Mouse (Mus musculus) intestine, postnatal 0 days (tissue): ENCODE data around the gene Gsdma. TPM values are rescaled to one million over a fixed set of nuclear protein-coding genes. Genes with fewer than 3 reads are reported as not detected.
"Not testable (repeated sequence)": the region's sequence is repeated elsewhere in the genome, so short reads cannot be mapped to it uniquely, and the experiment has no call there.

Experiments used
- ATAC-seq: fragments of 200-750 bp; cut with Nextera tagmentation; 2 replicates; pipeline ENCODE4 v1.8.0; 2017; ENCODE audit warnings: mild to moderate bottlenecking, moderate TSS enrichment, moderate library complexity
- H3K27ac ChIP-seq: fragments of 300-500 bp; sonication (generic); 2 replicates; pipeline ENCODE4 v1.5.1; 2014; ENCODE audit warnings: mild to moderate bottlenecking, low read depth, low read length, moderate library complexity
- H3K27me3 ChIP-seq: fragments of 300-500 bp; sonication (generic); replicated peaks from 2 replicates; pipeline ENCODE4 v1.6.1; 2014; ENCODE audit warnings: low read length, mixed read lengths; ENCODE audit not compliant: control insufficient read depth, insufficient read depth
- H3K36me3 ChIP-seq: fragments of 300-500 bp; sonication (generic); 2 replicates; pipeline ENCODE4 v1.6.1; 2014; ENCODE audit warnings: mild to moderate bottlenecking, moderate library complexity; ENCODE audit not compliant: control insufficient read depth, insufficient read depth
- H3K4me1 ChIP-seq: fragments of 300-500 bp; sonication (generic); replicated peaks from 2 replicates; pipeline ENCODE4 v1.6.1; 2014; ENCODE audit warnings: antibody characterized with exemption, low read length, mixed read lengths; ENCODE audit not compliant: control insufficient read depth, insufficient read depth
- H3K4me2 ChIP-seq: fragments of 300-500 bp; sonication (generic); replicated peaks from 2 replicates; pipeline ENCODE4 v1.6.1; 2014; ENCODE audit warnings: low read depth, mild to moderate bottlenecking, moderate library complexity
- H3K4me3 ChIP-seq: fragments of 300-500 bp; sonication (generic); 2 replicates; pipeline ENCODE4 v1.5.1; 2014; ENCODE audit warnings: low read depth, low read length
- H3K9ac ChIP-seq: fragments of 300-500 bp; sonication (generic); 2 replicates; pipeline ENCODE4 v1.6.1; 2014; ENCODE audit warnings: mild to moderate bottlenecking, low read depth, low read length
- H3K9me3 ChIP-seq: fragments of 300-500 bp; sonication (generic); 2 replicates; pipeline ENCODE4 v1.6.1; 2016; ENCODE audit warnings: mixed run types; ENCODE audit not compliant: control insufficient read depth
- CTCF ChIP-seq: sonication (generic); IDR thresholded peaks from 2 replicates; pipeline ENCODE4 v1.5.1; 2016; ENCODE audit warnings: low read depth, mild to moderate bottlenecking, control low read depth, antibody characterized with exemption, moderate library complexity
- WGBS: fragments of 180-500 bp; shearing (Covaris S2); extraction: QIAGEN DNeasy Blood & Tissue Kit; methylation state at CpG from one replicate; pipeline ENCODE4 v1.1.7; 2014; 5-methylcytosine and 5-hydroxymethylcytosine counted together
- polyA plus RNA-seq: library from polyadenylated mRNA; unstranded; fragments of >200 nt; fragmentation: Nextera tagmentation; extraction: Ambion mirVana; gene quantifications from 2 replicates; pipeline ENCODE4 v1.2.1, GENCODE M21; 2015

The Gsdma gene
- polyA plus RNA-seq, 1 experiment from 2014 or later, result 0.38 TPM

DNA sequence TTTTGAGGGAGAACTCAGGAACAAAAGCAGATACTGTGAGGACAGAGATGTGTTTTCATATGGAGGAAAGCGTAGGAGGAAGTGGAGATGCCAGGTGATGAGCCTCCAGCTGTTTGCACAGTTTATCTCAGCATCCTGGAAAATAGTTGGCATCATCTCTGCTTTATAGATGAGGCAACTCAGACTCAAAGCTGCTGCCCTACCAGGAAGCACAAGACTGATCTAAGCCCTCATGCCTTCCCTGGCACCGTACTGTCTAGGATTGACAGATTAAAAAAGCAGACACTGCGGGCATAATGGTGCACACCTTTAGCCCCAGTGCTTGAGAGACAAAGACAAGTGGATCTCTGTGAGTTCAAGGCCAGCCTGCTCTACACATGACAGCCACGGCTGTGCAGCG, 33.5 kb upstream of the Gsdma start:
- Histone ChIP-seq H3K4me3 (no peak overlapping the region), H3K27ac (no peak overlapping the region), H3K4me1 (no peaks in the 10 kb centered on the region), H3K36me3 (no peaks in the 10 kb centered on the region), H3K4me2 (no peak overlapping the region), H3K27me3 (no peaks in the 10 kb centered on the region), H3K9me3 (no peaks in the 10 kb centered on the region), H3K9ac (no peak overlapping the region)
- ATAC-seq, result no peak
- WGBS, result 87% methylated on average over 5 of the region's 5 CpGs
- TF ChIP-seq CTCF, result no peak

GRCm38 (mm10) chr11:98635312-98635970, 28.7 kb upstream of the Gsdma start:
- not testable (repeated sequence) for H3K4me3 ChIP-seq, H3K27me3 ChIP-seq, H3K9ac ChIP-seq, H3K4me2 ChIP-seq, H3K4me1 ChIP-seq, ATAC-seq, H3K36me3 ChIP-seq, H3K27ac ChIP-seq, H3K9me3 ChIP-seq
- peak; percentile 72 for TF ChIP-seq CTCF
- WGBS, result 35% methylated on average over 10 of the region's 10 CpGs

DNA sequence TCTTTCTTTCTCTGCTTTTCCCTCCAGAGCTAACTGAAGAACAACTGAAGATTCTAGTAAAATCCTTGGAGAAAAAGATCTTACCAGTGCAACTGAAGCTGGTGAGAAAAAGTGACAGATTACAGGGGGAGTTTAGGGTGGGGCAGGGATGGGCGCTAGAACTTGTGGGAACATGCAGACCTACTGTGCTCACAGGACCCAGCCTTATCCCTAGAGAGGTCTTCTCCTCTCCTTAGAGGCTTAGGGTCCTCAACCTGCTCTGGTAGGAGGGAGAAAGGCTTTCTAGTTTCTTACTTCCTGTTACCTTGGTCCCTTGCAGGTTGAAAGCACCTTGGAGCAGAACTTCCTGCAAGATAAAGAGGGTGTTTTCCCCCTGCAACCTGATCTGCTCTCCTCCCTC, 26.6 kb upstream of the Gsdma start:
- no peak overlapping the region for H3K4me3 ChIP-seq
- no peak overlapping the region for H3K27ac ChIP-seq
- no peak for TF ChIP-seq CTCF
- no peaks in the 10 kb centered on the region for H3K4me1 ChIP-seq
- H3K9ac ChIP-seq, result no peak overlapping the region
- no peaks in the 10 kb centered on the region for H3K9me3 ChIP-seq
- 69% methylated on average over 1 of the region's 1 CpGs for WGBS
- ATAC-seq, result no peak
- H3K36me3 ChIP-seq, result no peaks in the 10 kb centered on the region
- H3K4me2 ChIP-seq, result no peak overlapping the region
- H3K27me3 ChIP-seq, result no peaks in the 10 kb centered on the region

GRCm38 (mm10) chr11:98640091-98640490, 24.1 kb upstream of the Gsdma start:
- Histone ChIP-seq H3K36me3 (no peaks in the 10 kb centered on the region), H3K4me3 (no peak overlapping the region), H3K27ac (no peak overlapping the region), H3K4me1 (no peaks in the 10 kb centered on the region), H3K27me3 (no peaks in the 10 kb centered on the region), H3K4me2 (no peak overlapping the region), H3K9me3 (no peaks in the 10 kb centered on the region), H3K9ac (no peak overlapping the region)
- WGBS, result 44% methylated on average over 5 of the region's 5 CpGs
- no peak for TF ChIP-seq CTCF
- ATAC-seq, result no peak

- no peaks in the 10 kb centered on the region for H3K27me3 ChIP-seq
- no peak overlapping the region for H3K4me2 ChIP-seq
- no peak overlapping the region for H3K4me3 ChIP-seq
- H3K4me1 ChIP-seq, result no peaks in the 10 kb centered on the region
- H3K36me3 ChIP-seq, result no peaks in the 10 kb centered on the region
- TF ChIP-seq CTCF, result no peak
- H3K9ac ChIP-seq, result no peak overlapping the region
- no peak for ATAC-seq
- H3K27ac ChIP-seq, result no peak overlapping the region
- no peaks in the 10 kb centered on the region for H3K9me3 ChIP-seq
- WGBS, result 47% methylated on average over 3 of the region's 3 CpGs
These were observed 19.4 kb upstream of the Gsdma start for GRCm38 (mm10) chr11:98644757-98645156.

GRCm38 (mm10) chr11:98645946-98646345, 18.2 kb upstream of the Gsdma start:
- H3K9me3 ChIP-seq, result no peaks in the 10 kb centered on the region
- no peak overlapping the region for H3K4me2 ChIP-seq
- H3K4me1 ChIP-seq, result no peaks in the 10 kb centered on the region
- no peak overlapping the region for H3K4me3 ChIP-seq
- no peaks in the 10 kb centered on the region for H3K27me3 ChIP-seq
- no peak for ATAC-seq
- TF ChIP-seq CTCF, result no peak
- H3K36me3 ChIP-seq, result no peaks in the 10 kb centered on the region
- H3K9ac ChIP-seq, result no peak overlapping the region
- no peak overlapping the region for H3K27ac ChIP-seq
- WGBS, result 49% methylated on average over 2 of the region's 2 CpGs

GRCm38 (mm10) chr11:98646459-98646858, 17.7 kb upstream of the Gsdma start, which contains the start of gene Gsdma2:
Gsdma2 (plus strand) TSS chr11:98646759.
- ATAC-seq, result no peak
- H3K27ac ChIP-seq, result no peak within 1 kb of the TSS
- WGBS, result 43% methylated on average over 2 of the region's 2 CpGs
- no peak within 1 kb of the TSS for H3K4me3 ChIP-seq
- no peaks in the 10 kb centered on the region for H3K27me3 ChIP-seq
- no peak within 1 kb of the TSS for H3K9ac ChIP-seq
- H3K9me3 ChIP-seq, result no peaks in the 10 kb centered on the region
- H3K4me1 ChIP-seq, result no peaks in the 10 kb centered on the region
- no peak within 1 kb of the TSS for H3K4me2 ChIP-seq
- TF ChIP-seq CTCF, result no peak
- no peaks in the 10 kb centered on the region for H3K36me3 ChIP-seq
